Mouse (Mus musculus) small intestine, adult 2 months (tissue): ENCODE results near the gene Ssbp3.

Source experiments
- CTCF ChIP-seq: fragments of 200-500 bp; IDR thresholded peaks from 2 replicates; pipeline ENCODE4 v1.5.1; 2012; ENCODE audit warnings: low read depth, mild to moderate bottlenecking, control low read depth, inconsistent platforms, low read length, moderate library complexity, mixed read lengths; ENCODE audit not compliant: insufficient replicate concordance, insufficient read length; ENCODE audit errors: extremely low read depth
- POLR2A ChIP-seq: fragments of 200-500 bp; IDR thresholded peaks from 2 replicates; pipeline ENCODE4 v1.6.1; 2012; ENCODE audit warnings: low read depth, mild to moderate bottlenecking, control low read depth, inconsistent platforms, low read length, moderate library complexity

DNA sequence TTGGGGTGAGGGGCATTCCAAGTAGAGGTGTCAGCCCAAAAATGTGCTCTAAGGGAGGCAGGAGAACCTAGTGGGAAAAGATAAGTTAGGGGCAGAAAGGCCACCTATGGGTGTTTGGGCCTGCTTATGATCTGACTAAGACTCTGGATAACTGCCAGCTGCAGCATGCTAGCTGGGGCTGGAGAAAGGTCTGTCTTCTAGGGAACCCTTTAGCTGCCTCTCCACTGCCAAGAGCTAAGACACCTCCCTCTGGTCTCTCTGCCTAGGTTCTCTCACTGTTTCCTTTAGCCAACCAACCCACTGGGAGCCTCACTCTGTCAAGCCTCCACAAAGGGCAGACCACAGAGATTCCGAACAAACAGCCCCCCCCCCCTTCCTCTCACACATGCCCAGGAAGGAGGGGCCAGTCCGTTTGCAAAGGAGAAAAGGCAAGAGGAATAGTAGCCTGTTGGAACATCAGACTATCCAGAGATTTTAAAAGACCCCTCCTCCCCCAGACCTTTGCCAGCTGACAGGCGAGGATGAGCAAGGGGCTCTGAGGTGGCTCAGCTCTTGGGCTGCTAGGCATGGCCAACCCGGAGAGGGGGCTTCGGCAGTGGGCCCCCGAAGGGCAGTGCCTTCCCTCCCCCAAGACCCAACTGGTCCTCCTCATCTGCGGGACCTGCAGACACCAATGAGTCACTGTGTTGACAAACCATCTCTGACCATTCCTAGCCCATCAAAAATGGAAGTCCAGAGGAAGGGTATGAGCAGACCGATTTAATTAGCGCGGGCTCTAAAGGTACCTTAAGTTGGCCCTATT, 1.4 kb upstream of the Ssbp3 start:
- TF ChIP-seq POLR2A (no peak), CTCF (no peak)
